Mouse (Mus musculus) hindbrain, embryonic 16.5 days (tissue): ENCODE data around the gene Erc2. TPM values are rescaled to one million over a fixed set of nuclear protein-coding genes. Genes with fewer than 3 reads are reported as not detected.
A peak's percentile ranks its signal among the peaks of the same experiment; 100 is the strongest.

Experiments used
- ATAC-seq: fragments of 200-750 bp; cut with Nextera tagmentation; 2 replicates; pipeline ENCODE4 v1.8.0; 2017; ENCODE audit warnings: moderate TSS enrichment, moderate library complexity
- H3K27ac ChIP-seq: fragments of 300-500 bp; sonication (generic); 2 replicates; pipeline ENCODE4 v1.5.1; 2014; ENCODE audit warnings: low read depth, mild to moderate bottlenecking, control low read depth, low read length, moderate library complexity
- H3K27me3 ChIP-seq: fragments of 300-500 bp; sonication (generic); replicated peaks from 2 replicates; pipeline ENCODE4 v1.6.1; 2014; ENCODE audit warnings: low read length; ENCODE audit not compliant: control insufficient read depth, insufficient read depth
- H3K36me3 ChIP-seq: fragments of 300-500 bp; sonication (generic); 2 replicates; pipeline ENCODE4 v1.6.1; 2014; ENCODE audit warnings: mild to moderate bottlenecking, low read length, moderate library complexity, mixed read lengths; ENCODE audit not compliant: control insufficient read depth, insufficient read depth
- H3K4me1 ChIP-seq: fragments of 300-500 bp; sonication (generic); 2 replicates; pipeline ENCODE4 v1.6.1; 2014; ENCODE audit warnings: low read depth, low read length; ENCODE audit not compliant: control insufficient read depth, insufficient read depth
- H3K4me2 ChIP-seq: fragments of 300-500 bp; sonication (generic); 2 replicates; pipeline ENCODE4 v1.6.1; 2014; ENCODE audit warnings: mild to moderate bottlenecking, low read length, control low read depth, moderate library complexity
- H3K4me3 ChIP-seq: fragments of 300-500 bp; sonication (generic); 2 replicates; pipeline ENCODE4 v1.5.1; 2014; ENCODE audit warnings: mild to moderate bottlenecking, low read length, control low read depth, moderate library complexity
- H3K9ac ChIP-seq: fragments of 300-500 bp; sonication (generic); 2 replicates; pipeline ENCODE4 v1.6.1; 2014; ENCODE audit warnings: low read depth, mild to moderate bottlenecking, control low read depth, low read length, moderate library complexity
- H3K9me3 ChIP-seq: fragments of 300-500 bp; sonication (generic); 2 replicates; pipeline ENCODE4 v1.6.1; 2014; ENCODE audit warnings: mild to moderate bottlenecking, low read length, moderate library complexity; ENCODE audit not compliant: control insufficient read depth
- WGBS: fragments of 180-500 bp; shearing (Covaris S2); extraction: QIAGEN DNeasy Blood & Tissue Kit; methylation state at CpG from one replicate; pipeline ENCODE4 v1.1.7; 2014; 5-methylcytosine and 5-hydroxymethylcytosine counted together
- polyA plus RNA-seq: library from polyadenylated mRNA; unstranded; fragments of >200 nt; fragmentation: Nextera tagmentation; extraction: Ambion mirVana; gene quantifications from 2 replicates; pipeline ENCODE4 v1.2.1, GENCODE M21; 2015

Erc2 gene
- polyA plus RNA-seq, 1 experiment from 2014 or later = 73.8 TPM

- H3K9me3 ChIP-seq = no peaks in the 10 kb centered on the region
- WGBS = 89% methylated on average over 4 of the region's 4 CpGs
- no peaks in the 10 kb centered on the region for H3K27me3 ChIP-seq
- H3K27ac ChIP-seq = no peak overlapping the region
- no peak for ATAC-seq
- no peak overlapping the region for H3K9ac ChIP-seq
- no peaks in the 10 kb centered on the region for H3K4me1 ChIP-seq
- H3K4me3 ChIP-seq = no peak overlapping the region
- H3K4me2 ChIP-seq = no peak overlapping the region
- H3K36me3 ChIP-seq = no peaks in the 10 kb centered on the region
Measured at GRCm38 (mm10) chr14:28359983-28360382, 737.8 kb downstream of the Erc2 start.

- Histone ChIP-seq H3K9me3 (no peaks in the 10 kb centered on the region), H3K27ac (no peak overlapping the region), H3K27me3 (no peaks in the 10 kb centered on the region), H3K4me1 (no peaks in the 10 kb centered on the region), H3K4me3 (no peak overlapping the region), H3K9ac (no peak overlapping the region), H3K4me2 (no peak overlapping the region), H3K36me3 (no peaks in the 10 kb centered on the region)
- WGBS = 51% methylated on average over 4 of the region's 4 CpGs
- no peak for ATAC-seq
Measured at GRCm38 (mm10) chr14:28362336-28362735, 740.1 kb downstream of the Erc2 start.

DNA sequence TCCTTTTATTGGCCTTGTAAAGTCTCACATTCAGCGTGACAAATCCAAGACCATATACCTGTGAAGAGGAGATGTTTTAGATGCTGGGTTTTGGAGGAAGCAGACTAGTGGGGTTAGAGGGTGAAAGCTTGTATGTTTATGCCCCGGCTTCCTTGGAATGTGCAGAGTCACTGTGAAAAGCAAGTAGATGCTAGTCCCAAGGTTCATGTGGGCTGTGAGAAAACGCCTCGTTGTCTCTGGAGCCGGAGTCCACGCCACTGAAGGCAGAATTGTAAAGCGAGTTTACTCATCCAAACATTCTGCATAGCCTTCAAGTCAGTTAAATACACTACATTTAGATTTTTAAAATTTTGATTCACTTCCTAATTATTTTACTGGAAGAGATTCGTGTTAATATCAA is 748.5 kb downstream of the Erc2 start:
- Histone ChIP-seq H3K4me1 (peaks cover 4% of the 10 kb centered on the region), H3K27ac (no peak overlapping the region), H3K4me3 (no peak overlapping the region), H3K27me3 (no peaks in the 10 kb centered on the region), H3K36me3 (no peaks in the 10 kb centered on the region), H3K4me2 (no peak overlapping the region), H3K9me3 (no peaks in the 10 kb centered on the region), H3K9ac (no peak overlapping the region)
- WGBS = 87% methylated on average over 8 of the region's 8 CpGs
- ATAC-seq = no peak

GRCm38 (mm10) chr14:28371651-28372050 is 749.4 kb downstream of the Erc2 start:
- no peaks in the 10 kb centered on the region for H3K27me3 ChIP-seq
- H3K9me3 ChIP-seq = no peaks in the 10 kb centered on the region
- 84% methylated on average over 10 of the region's 10 CpGs for WGBS
- H3K4me3 ChIP-seq = no peak overlapping the region
- H3K36me3 ChIP-seq = no peaks in the 10 kb centered on the region
- H3K27ac ChIP-seq = no peak overlapping the region
- H3K4me2 ChIP-seq = no peak overlapping the region
- H3K9ac ChIP-seq = no peak overlapping the region
- ATAC-seq = no peak
- H3K4me1 ChIP-seq = peaks cover 10% of the 10 kb centered on the region

GRCm38 (mm10) chr14:28375642-28376091 is 753.4 kb downstream of the Erc2 start:
- H3K9me3 ChIP-seq = no peaks in the 10 kb centered on the region
- H3K36me3 ChIP-seq = no peaks in the 10 kb centered on the region
- no peak overlapping the region for H3K4me3 ChIP-seq
- peak overlapping the region; percentile 36; the same call in 1 of the 2 replicates for H3K27ac ChIP-seq
- H3K4me2 ChIP-seq = peak overlapping the region; percentile 39
- peaks cover 10% of the 10 kb centered on the region for H3K4me1 ChIP-seq
- 3% methylated on average over 10 of the region's 10 CpGs for WGBS
- no peak for ATAC-seq
- no peak overlapping the region for H3K9ac ChIP-seq
- H3K27me3 ChIP-seq = no peaks in the 10 kb centered on the region

- no peaks in the 10 kb centered on the region for H3K36me3 ChIP-seq
- no peaks in the 10 kb centered on the region for H3K27me3 ChIP-seq
- no peak overlapping the region for H3K27ac ChIP-seq
- peaks cover 10% of the 10 kb centered on the region for H3K4me1 ChIP-seq
- H3K9me3 ChIP-seq = no peaks in the 10 kb centered on the region
- no peak overlapping the region for H3K4me2 ChIP-seq
- H3K9ac ChIP-seq = no peak overlapping the region
- ATAC-seq = no peak
- H3K4me3 ChIP-seq = no peak overlapping the region
- 25% methylated on average over 9 of the region's 9 CpGs for WGBS
Measured at GRCm38 (mm10) chr14:28376208-28376805, 754.1 kb downstream of the Erc2 start.

GRCm38 (mm10) chr14:28377519-28377918 is 755.3 kb downstream of the Erc2 start:
- H3K27ac ChIP-seq = no peak overlapping the region
- 51% methylated on average over 3 of the region's 3 CpGs for WGBS
- H3K4me3 ChIP-seq = no peak overlapping the region
- H3K9me3 ChIP-seq = no peaks in the 10 kb centered on the region
- no peak overlapping the region for H3K9ac ChIP-seq
- no peak overlapping the region for H3K4me2 ChIP-seq
- no peaks in the 10 kb centered on the region for H3K36me3 ChIP-seq
- ATAC-seq = no peak
- H3K27me3 ChIP-seq = no peaks in the 10 kb centered on the region
- peaks cover 10% of the 10 kb centered on the region for H3K4me1 ChIP-seq

- no peaks in the 10 kb centered on the region for H3K27me3 ChIP-seq
- WGBS = 61% methylated on average over 3 of the region's 3 CpGs
- no peaks in the 10 kb centered on the region for H3K9me3 ChIP-seq
- no peak overlapping the region for H3K27ac ChIP-seq
- H3K4me3 ChIP-seq = no peak overlapping the region
- no peak overlapping the region for H3K9ac ChIP-seq
- no peak overlapping the region for H3K4me2 ChIP-seq
- ATAC-seq = no peak
- peaks cover 10% of the 10 kb centered on the region for H3K4me1 ChIP-seq
- no peaks in the 10 kb centered on the region for H3K36me3 ChIP-seq
Measured at GRCm38 (mm10) chr14:28380129-28380528, 757.9 kb downstream of the Erc2 start.

- no peaks in the 10 kb centered on the region for H3K4me1 ChIP-seq
- 49% methylated on average over 14 of the region's 14 CpGs for WGBS
- no peak overlapping the region for H3K27ac ChIP-seq
- H3K36me3 ChIP-seq = no peaks in the 10 kb centered on the region
- H3K4me3 ChIP-seq = no peak overlapping the region
- no peak for ATAC-seq
- no peak overlapping the region for H3K4me2 ChIP-seq
- H3K9me3 ChIP-seq = no peaks in the 10 kb centered on the region
- H3K9ac ChIP-seq = no peak overlapping the region
- H3K27me3 ChIP-seq = no peaks in the 10 kb centered on the region
Measured at GRCm38 (mm10) chr14:28381801-28382550, 759.7 kb downstream of the Erc2 start.
